Mouse (Mus musculus) stomach, postnatal 0 days (tissue): Measurements from ENCODE around the gene Cep152. TPM values are rescaled to one million over a fixed set of nuclear protein-coding genes. Genes with fewer than 3 reads are reported as not detected.

Experiments
- ATAC-seq: fragments of 200-750 bp; cut with Nextera tagmentation; 2 replicates; pipeline ENCODE4 v1.8.0; 2017; ENCODE audit not compliant: low FRiP score, low TSS enrichment
- DNase-seq: peaks from one replicate; pipeline ENCODE4 v3.0.0-alpha.2; 2016; ENCODE audit warnings: low spot score
- H3K27ac ChIP-seq: fragments of 300-500 bp; sonication (generic); replicated peaks from 2 replicates; pipeline ENCODE4 v1.5.1; 2014; ENCODE audit warnings: mild to moderate bottlenecking, control low read depth
- H3K27me3 ChIP-seq: fragments of 300-500 bp; sonication (generic); 2 replicates; pipeline ENCODE4 v1.6.1; 2014; ENCODE audit warnings: low read length; ENCODE audit not compliant: control insufficient read depth, insufficient read depth
- H3K36me3 ChIP-seq: fragments of 300-500 bp; sonication (generic); 2 replicates; pipeline ENCODE4 v1.6.1; 2014; ENCODE audit warnings: low read length, mixed read lengths; ENCODE audit not compliant: control insufficient read depth, insufficient read depth
- H3K4me1 ChIP-seq: fragments of 300-500 bp; sonication (generic); replicated peaks from 2 replicates; pipeline ENCODE4 v1.6.1; 2014; ENCODE audit warnings: antibody characterized with exemption; ENCODE audit not compliant: control insufficient read depth, insufficient read depth
- H3K4me2 ChIP-seq: fragments of 300-500 bp; sonication (generic); replicated peaks from 2 replicates; pipeline ENCODE4 v1.6.1; 2014; ENCODE audit warnings: low read depth, mild to moderate bottlenecking, control low read depth, moderate library complexity
- H3K4me3 ChIP-seq: fragments of 300-500 bp; sonication (generic); 2 replicates; pipeline ENCODE4 v1.5.1; 2014; ENCODE audit warnings: low read depth, low read length, control low read depth
- H3K9ac ChIP-seq: fragments of 300-500 bp; sonication (generic); 2 replicates; pipeline ENCODE4 v1.6.1; 2014; ENCODE audit warnings: mild to moderate bottlenecking, low read length, control low read depth, mixed read lengths
- H3K9me3 ChIP-seq: fragments of 300-500 bp; sonication (generic); 2 replicates; pipeline ENCODE4 v1.6.1; 2016; ENCODE audit warnings: low read length; ENCODE audit not compliant: control insufficient read depth
- CTCF ChIP-seq: IDR thresholded peaks from 2 replicates; pipeline ENCODE4 v1.5.1; 2016; ENCODE audit warnings: antibody characterized with exemption, low read depth, mild to moderate bottlenecking, moderate library complexity
- EP300 ChIP-seq: optimal IDR thresholded peaks from 2 replicates; pipeline ENCODE3; 2016; ENCODE audit warnings: antibody characterized with exemption
- WGBS: fragments of 180-500 bp; shearing (Covaris S2); extraction: QIAGEN DNeasy Blood & Tissue Kit; methylation state at CpG from one replicate; pipeline ENCODE4 v1.1.7; 2014; 5-methylcytosine and 5-hydroxymethylcytosine counted together
- polyA plus RNA-seq: library from polyadenylated mRNA; unstranded; fragments of >200 nt; fragmentation: Nextera tagmentation; extraction: Ambion mirVana; gene quantifications from 2 replicates; pipeline ENCODE4 v1.2.1, GENCODE M21; 2015

Cep152 gene
- 0.94 and 1.2 TPM in 2 replicates for polyA plus RNA-seq

- WGBS: under 1% methylated on average over 48 of the region's 50 CpGs
- Histone ChIP-seq H3K27ac (peak within 1 kb of the TSS; percentile 40; the same call in 1 of the 2 replicates), H3K4me2 (peak within 1 kb of the TSS; percentile 76), H3K9ac (peak within 1 kb of the TSS; percentile 75), H3K9me3 (no peaks in the 10 kb centered on the region), H3K36me3 (no peaks in the 10 kb centered on the region), H3K27me3 (no peaks in the 10 kb centered on the region), H3K4me3 (peak within 1 kb of the TSS; percentile 83), H3K4me1 (no peaks in the 10 kb centered on the region; the same call in 1 of the 2 replicates)
- peak; percentile 64 for TF ChIP-seq CTCF
- no peak for TF ChIP-seq EP300
- ATAC-seq (peak; percentile 100), DNase-seq (peak; percentile 98)
These were observed at the start of gene Cep152 for GRCm38 (mm10) chr2:125624837-125625351. TSS of gene Cep152 (minus strand) at chr2:125625113.

GRCm38 (mm10) chr2:125672957-125673631 lies 48.2 kb upstream of the Cep152 start, which contains the start of gene Eid1:
TSS of gene Eid1 (plus strand) at chr2:125673095.
- DNase-seq (peak; percentile 89), ATAC-seq (peak; percentile 94)
- no peaks in the 10 kb centered on the region for H3K27me3 ChIP-seq
- no peaks in the 10 kb centered on the region for H3K36me3 ChIP-seq
- peak within 1 kb of the TSS; percentile 83 for H3K27ac ChIP-seq
- no peaks in the 10 kb centered on the region for H3K4me1 ChIP-seq
- H3K4me3 ChIP-seq: peak within 1 kb of the TSS; percentile 86
- H3K9me3 ChIP-seq: no peaks in the 10 kb centered on the region
- TF ChIP-seq EP300: no peak
- TF ChIP-seq CTCF: no peak
- WGBS: under 1% methylated on average over 51 of the region's 79 CpGs
- peak within 1 kb of the TSS; percentile 85 for H3K9ac ChIP-seq
- peak within 1 kb of the TSS; percentile 65 for H3K4me2 ChIP-seq

GRCm38 (mm10) chr2:125672568-125672956 lies 47.6 kb upstream of the Cep152 start:
- TF ChIP-seq EP300 (no peak), CTCF (0 out of 2 replicates have a peak, but pooled peaks have one; percentile 0)
- Histone ChIP-seq H3K4me1 (no peaks in the 10 kb centered on the region), H3K27ac (no peak overlapping the region; the same call in 1 of the 2 replicates), H3K9me3 (no peaks in the 10 kb centered on the region), H3K4me2 (peak overlapping the region; percentile 65), H3K9ac (peak overlapping the region; percentile 85), H3K4me3 (peak overlapping the region; percentile 86), H3K36me3 (no peaks in the 10 kb centered on the region), H3K27me3 (no peaks in the 10 kb centered on the region)
- DNase-seq: no peak
- ATAC-seq: no peak; the same call in 1 of the 2 replicates
- 22% methylated on average over 8 of the region's 20 CpGs for WGBS

GRCm38 (mm10) chr2:125670846-125671245 lies 45.9 kb upstream of the Cep152 start:
- 35% methylated on average over 1 of the region's 1 CpGs for WGBS
- Histone ChIP-seq H3K36me3 (no peaks in the 10 kb centered on the region), H3K27ac (no peak overlapping the region), H3K27me3 (no peaks in the 10 kb centered on the region), H3K4me2 (no peak overlapping the region), H3K4me1 (no peaks in the 10 kb centered on the region), H3K9me3 (no peaks in the 10 kb centered on the region), H3K9ac (no peak overlapping the region), H3K4me3 (no peak overlapping the region)
- ATAC-seq: no peak
- TF ChIP-seq CTCF (peak; percentile 53), EP300 (no peak)
- no peak for DNase-seq

- DNase-seq: no peak
- TF ChIP-seq EP300 (no peak), CTCF (no peak)
- Histone ChIP-seq H3K27ac (no peak overlapping the region), H3K27me3 (no peaks in the 10 kb centered on the region), H3K4me1 (no peaks in the 10 kb centered on the region), H3K4me3 (no peak overlapping the region), H3K36me3 (no peaks in the 10 kb centered on the region), H3K9me3 (no peaks in the 10 kb centered on the region), H3K4me2 (no peak overlapping the region), H3K9ac (no peak overlapping the region)
- no peak for ATAC-seq
- WGBS: 84% methylated on average over 7 of the region's 7 CpGs
These were observed 42.8 kb upstream of the Cep152 start for GRCm38 (mm10) chr2:125667721-125668120.

- 35% methylated on average over 5 of the region's 5 CpGs for WGBS
These were observed 42.3 kb upstream of the Cep152 start for GRCm38 (mm10) chr2:125667184-125667583.

More at GRCm38 (mm10) chr2:125667184-125667583, 42.3 kb upstream of the Cep152 start:
- Histone ChIP-seq H3K4me1 (no peaks in the 10 kb centered on the region), H3K9ac (no peak overlapping the region), H3K9me3 (no peaks in the 10 kb centered on the region), H3K36me3 (no peaks in the 10 kb centered on the region), H3K4me3 (no peak overlapping the region), H3K4me2 (no peak overlapping the region), H3K27ac (no peak overlapping the region), H3K27me3 (no peaks in the 10 kb centered on the region)
- TF ChIP-seq EP300 (no peak), CTCF (peak; percentile 39; the same call in 1 of the 2 replicates)
- peak; percentile 20 for DNase-seq
- peak; percentile 86 for ATAC-seq
